Mouse (Mus musculus): ENCODE data around the gene Gm12258. TPM values are rescaled to one million over a fixed set of nuclear protein-coding genes. Genes with fewer than 3 reads are reported as not detected.

Gene Gm12258
- polyA plus RNA-seq, 1 experiment from 2014 or later: 22.9 TPM

- WGBS: 1% methylated on average over 8 of the region's 8 CpGs
- H3K36me3 ChIP-seq: peaks cover 14% of the 10 kb centered on the region
- no peak overlapping the region for H3K27ac ChIP-seq (replicated peaks)
- no peaks in the 10 kb centered on the region for H3K27me3 ChIP-seq
- peak; percentile 1; the same call in 1 of the 2 replicates for ATAC-seq (replicated peaks)
- H3K4me3 ChIP-seq: peak overlapping the region; percentile 78
- H3K4me2 ChIP-seq (replicated peaks): peak overlapping the region; percentile 57
- 0 out of 2 replicates have a peak overlapping the region, but pooled peaks have one; percentile 38 for H3K9ac ChIP-seq (replicated peaks)
- H3K9me3 ChIP-seq: no peaks in the 10 kb centered on the region
- peaks cover 17% of the 10 kb centered on the region for H3K4me1 ChIP-seq
These were observed 57.4 kb downstream of the Gm12258 start for GRCm38 (mm10) chr11:58904410-58904718.

DNA sequence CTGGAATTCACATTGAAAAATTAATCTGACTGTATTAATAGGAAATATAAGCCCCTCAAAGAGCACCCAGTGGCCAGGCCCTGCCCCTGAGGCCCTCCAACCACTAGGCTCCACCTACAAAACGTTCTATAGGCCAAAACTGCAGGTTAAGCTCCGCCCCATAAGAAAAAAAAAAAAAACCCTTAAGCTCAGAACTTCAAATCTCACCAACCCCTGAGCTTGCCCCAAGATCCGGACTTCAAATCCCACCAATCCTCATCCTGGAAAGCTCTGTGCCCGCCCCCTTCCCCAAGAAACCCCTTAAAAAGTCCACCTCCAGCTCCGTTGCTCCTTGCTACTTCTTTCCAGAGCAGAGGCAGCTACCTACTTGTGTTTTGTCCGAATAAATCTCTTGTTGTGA is 57.9 kb downstream of the Gm12258 start:
- Histone ChIP-seq H3K27ac (replicated peaks) (no peak overlapping the region), H3K4me2 (replicated peaks) (no peak overlapping the region), H3K9me3 (no peaks in the 10 kb centered on the region), H3K4me1 (peaks cover 17% of the 10 kb centered on the region), H3K27me3 (no peaks in the 10 kb centered on the region), H3K36me3 (peaks cover 13% of the 10 kb centered on the region), H3K9ac (replicated peaks) (no peak overlapping the region), H3K4me3 (no peak overlapping the region)
- ATAC-seq (replicated peaks): no peak
- WGBS: 48% methylated on average over 6 of the region's 6 CpGs

Other genes starting within 250 kb of the Gm12258 start
- gene 2210407C18Rik, start 231.1 kb upstream of the Gm12258 start, polyA plus RNA-seq (2015; fragmentation: Nextera tagmentation; extraction: Ambion mirVana): not detected in 2 replicates
- gene Olfr323, start 216.7 kb upstream of the Gm12258 start, polyA plus RNA-seq (2015; fragmentation: Nextera tagmentation; extraction: Ambion mirVana): not detected in 2 replicates
- gene Trim58, start 206.7 kb upstream of the Gm12258 start, polyA plus RNA-seq (2015; fragmentation: Nextera tagmentation; extraction: Ambion mirVana): not detected in 2 replicates
- not detected in 2 replicates for gene Olfr322, start 188.4 kb upstream of the Gm12258 start, polyA plus RNA-seq (2015; fragmentation: Nextera tagmentation; extraction: Ambion mirVana)
- not detected in 2 replicates for gene Olfr320, start 166.1 kb upstream of the Gm12258 start, polyA plus RNA-seq (2015; fragmentation: Nextera tagmentation; extraction: Ambion mirVana)
- gene Olfr319, start 148.0 kb upstream of the Gm12258 start, polyA plus RNA-seq (2015; fragmentation: Nextera tagmentation; extraction: Ambion mirVana): 0.19 TPM in 1 of 2 replicates, not detected in the other
- not detected in 2 replicates for gene Olfr318, start 123.1 kb upstream of the Gm12258 start, polyA plus RNA-seq (2015; fragmentation: Nextera tagmentation; extraction: Ambion mirVana)
- 0.06 and 0.10 TPM in 2 replicates for gene Olfr317, start 107.9 kb upstream of the Gm12258 start, polyA plus RNA-seq (2015; fragmentation: Nextera tagmentation; extraction: Ambion mirVana)
- 0.08 TPM in 1 of 2 replicates, not detected in the other for gene Olfr316, start 94.4 kb upstream of the Gm12258 start, polyA plus RNA-seq (2015; fragmentation: Nextera tagmentation; extraction: Ambion mirVana)
- gene Olfr315, start 74.0 kb upstream of the Gm12258 start, polyA plus RNA-seq (2015; fragmentation: Nextera tagmentation; extraction: Ambion mirVana): not detected in 2 replicates
- not detected in 2 replicates for gene Olfr314, start 64.2 kb upstream of the Gm12258 start, polyA plus RNA-seq (2015; fragmentation: Nextera tagmentation; extraction: Ambion mirVana)
- 4.9 and 8.4 TPM in 2 replicates for gene Fam183b, start 45.2 kb upstream of the Gm12258 start, polyA plus RNA-seq (2015; fragmentation: Nextera tagmentation; extraction: Ambion mirVana)
- not detected in 2 replicates for gene Olfr313, start 32.2 kb upstream of the Gm12258 start, polyA plus RNA-seq (2015; fragmentation: Nextera tagmentation; extraction: Ambion mirVana)
- gene Olfr312, start 17.9 kb upstream of the Gm12258 start, polyA plus RNA-seq (2015; fragmentation: Nextera tagmentation; extraction: Ambion mirVana): not detected in 2 replicates
- gene Olfr311, start 7.9 kb upstream of the Gm12258 start, polyA plus RNA-seq (2015; fragmentation: Nextera tagmentation; extraction: Ambion mirVana): not detected in 2 replicates
- gene 2810021J22Rik, start 20.1 kb downstream of the Gm12258 start, polyA plus RNA-seq (2015; fragmentation: Nextera tagmentation; extraction: Ambion mirVana): 11.5 and 11.6 TPM in 2 replicates
- 5.9 and 7.0 TPM in 2 replicates for gene Zfp39, start 57.1 kb downstream of the Gm12258 start, polyA plus RNA-seq (2015; fragmentation: Nextera tagmentation; extraction: Ambion mirVana)
- not detected in 2 replicates for gene Btnl10, start 70.8 kb downstream of the Gm12258 start, polyA plus RNA-seq (2015; fragmentation: Nextera tagmentation; extraction: Ambion mirVana)
- 508 and 517 TPM in 2 replicates for gene Rnf187, start 91.8 kb downstream of the Gm12258 start, polyA plus RNA-seq (2015; fragmentation: Nextera tagmentation; extraction: Ambion mirVana)
- 355 and 373 TPM in 2 replicates for gene Hist3h2ba, start 101.8 kb downstream of the Gm12258 start, polyA plus RNA-seq (2015; fragmentation: Nextera tagmentation; extraction: Ambion mirVana)
- 155 and 160 TPM in 2 replicates for gene Hist3h2a, start 107.5 kb downstream of the Gm12258 start, polyA plus RNA-seq (2015; fragmentation: Nextera tagmentation; extraction: Ambion mirVana)
- 1.9 and 2.7 TPM in 2 replicates for gene Trim17, start 107.5 kb downstream of the Gm12258 start, polyA plus RNA-seq (2015; fragmentation: Nextera tagmentation; extraction: Ambion mirVana)
- 22.6 and 24.8 TPM in 2 replicates for gene Trim11, start 130.9 kb downstream of the Gm12258 start, polyA plus RNA-seq (2015; fragmentation: Nextera tagmentation; extraction: Ambion mirVana)